Mouse (Mus musculus): ENCODE measurements at regions not wholly inside any gene's neighbourhood (a gene's known extent, or its start where the extent isn't known, plus 50 kb on each side); places are given as distances from the start of the nearest gene placed in this dataset.

DNA sequence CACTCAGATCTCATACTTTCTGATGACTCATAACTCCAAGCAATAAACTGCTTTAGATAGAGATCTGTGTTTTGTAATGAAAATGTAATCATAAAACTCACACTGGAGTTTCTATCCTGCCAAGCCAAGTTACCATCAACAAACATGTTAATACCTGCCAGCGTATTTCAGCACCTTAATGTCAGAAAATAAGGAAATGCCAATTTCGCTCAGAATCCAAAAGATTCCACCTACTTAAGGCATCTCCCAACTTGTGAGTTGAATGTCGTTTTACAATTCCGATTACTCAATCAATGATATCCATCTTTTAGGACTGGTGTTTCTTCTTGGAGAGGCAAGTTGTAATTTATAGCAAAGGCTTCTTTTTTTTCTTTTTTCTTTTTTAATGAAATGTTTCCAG, 850.5 kb downstream of the Epha4 start:
- no peak for TF ChIP-seq GATA1 (IDR thresholded peaks at IDR 0.05; ENCODE audit: borderline replicate concordance, low read length)
- no peak for TF ChIP-seq FLI1 (IDR thresholded peaks at IDR 0.05; ENCODE audit: low read length)
